ENCODE assay signal across 11 mouse cellular contexts in the genomic region with DNA sequence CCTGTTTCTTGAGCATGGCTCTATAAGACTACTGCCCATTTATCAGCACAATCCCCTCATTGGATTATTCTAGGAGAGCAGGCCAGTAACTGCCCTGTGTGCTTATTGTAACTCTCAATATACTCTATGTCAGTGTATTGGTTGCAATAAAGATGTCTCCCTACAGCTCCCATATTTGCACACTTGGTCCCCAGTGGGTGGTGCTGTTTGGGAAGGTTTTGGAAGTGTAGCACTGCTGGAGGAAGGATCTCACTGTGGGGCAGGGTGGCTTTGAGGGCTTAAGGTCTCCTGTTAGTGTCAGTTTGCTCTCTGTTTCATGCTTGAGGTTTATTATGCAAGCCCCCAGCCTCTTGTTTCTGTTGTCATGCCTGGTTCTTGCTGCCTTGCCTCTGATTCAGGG. TPM values are rescaled to one million over a fixed set of nuclear protein-coding genes. Genes with fewer than 3 reads are reported as not detected.
DNase-seq lines count a peak whose midpoint lies in the region; ATAC-seq and TF ChIP-seq lines count a peak whose summit lies in the region.
"Had no signal": no experiment of that assay in that cellular context is flagged by ENCODE, and none has a peak within 500 bp of the region (broad histone marks: within the 10 kb centered on the region; RNA-seq: fewer than 3 reads in every experiment).

No protein-coding gene starts in this region.

- H3K36me3 ChIP-seq in kidney, embryonic 16.5 days (ENCODE audit: insufficient read depth, low read length): no peaks in the 10 kb centered on the region
- H3K36me3 ChIP-seq: forebrain, embryonic 10.5 days; hindbrain, embryonic 10.5 days had no signal

- DNase-seq in kidney, adult 11 months: peak; percentile 4
- peak; percentile 12 for DNase-seq in NIH3T3 (ENCODE audit: low read depth)
- peak; percentile 30 for DNase-seq in lung, postnatal 25 days (ENCODE audit: low spot score)
- no peak for DNase-seq in ovary, postnatal 36 days (ENCODE audit: low spot score)
- no peak for DNase-seq in layer of hippocampus, adult 11-12 months (ENCODE audit: low spot score)
- DNase-seq: cerebellum, postnatal 36 days had no signal

- H3K4me2 ChIP-seq in kidney, embryonic 16.5 days (replicated peaks; ENCODE audit: low read depth, low read length): no peak overlapping the region

- no peaks in the 10 kb centered on the region for H3K27me3 ChIP-seq in kidney, embryonic 16.5 days (ENCODE audit: insufficient read depth, low read length)
- H3K27me3 ChIP-seq: megakaryocyte, embryonic 14.5 days had no signal

- no peak overlapping the region for H3K27ac ChIP-seq in kidney, embryonic 16.5 days (ENCODE audit: low read length)
- H3K27ac ChIP-seq in bone marrow, adult 2 months (ENCODE audit: control insufficient read depth, insufficient read depth, low read depth, low read length, poor library complexity): no peak overlapping the region
- H3K27ac ChIP-seq: forebrain, embryonic 10.5 days; hindbrain, embryonic 10.5 days had no signal

- peak; percentile 7; the same call in 1 of the 2 replicates for TF ChIP-seq CTCF in bone marrow, adult 2 months (IDR thresholded peaks at IDR 0.05; ENCODE audit: control insufficient read depth, insufficient read depth, low read length)

- no peak for ATAC-seq in kidney, embryonic 16.5 days (ENCODE audit: low FRiP score, low TSS enrichment)

- H3K4me1 ChIP-seq in kidney, embryonic 16.5 days (ENCODE audit: insufficient read depth, low read length): peaks cover 5% of the 10 kb centered on the region; the same call in 1 of the 2 replicates
- no peaks in the 10 kb centered on the region for H3K4me1 ChIP-seq in bone marrow, adult 2 months (ENCODE audit: control insufficient read depth, insufficient read depth, low read length)
- H3K4me1 ChIP-seq: megakaryocyte, embryonic 14.5 days had no signal

- no peak overlapping the region for H3K9ac ChIP-seq in kidney, embryonic 16.5 days (replicated peaks; ENCODE audit: low read length)

- no peak for TF ChIP-seq POLR2A in bone marrow, adult 2 months (IDR thresholded peaks at IDR 0.05; ENCODE audit: borderline replicate concordance, control insufficient read depth, low read depth, low read length)

- no peaks in the 10 kb centered on the region for H3K9me3 ChIP-seq in kidney, embryonic 16.5 days (ENCODE audit: low read length)
- H3K9me3 ChIP-seq: forebrain, embryonic 10.5 days; hindbrain, embryonic 10.5 days had no signal

- no peak overlapping the region for H3K4me3 ChIP-seq in kidney, embryonic 16.5 days (ENCODE audit: low read length)
- H3K4me3 ChIP-seq in bone marrow, adult 2 months (replicated peaks; ENCODE audit: control insufficient read depth, low read depth, low read length): no peak overlapping the region
- H3K4me3 ChIP-seq: forebrain, embryonic 10.5 days; hindbrain, embryonic 10.5 days; megakaryocyte, embryonic 14.5 days had no signal

RNA-seq across cellular contexts. Expression of a gene that starts 44.9 kb away (rescaled TPM):
- polyA plus RNA-seq in kidney, embryonic 16.5 days (2015; fragmentation: Nextera tagmentation; extraction: Ambion mirVana): 53.2 and 56.8 TPM in 2 replicates
- polyA plus RNA-seq in bone marrow, adult 2 months (2011; ENCODE audit: insufficient read depth, insufficient read length, low replicate concordance, missing spikeins): 3.2 and 8.5 TPM in 2 replicates

RNA-seq across cellular contexts. Expression of a gene that starts 52.2 kb away (rescaled TPM):
- 4.6 and 4.8 TPM in 2 replicates for polyA plus RNA-seq in kidney, embryonic 16.5 days (2015; fragmentation: Nextera tagmentation; extraction: Ambion mirVana)
- 3.2 and 6.3 TPM in 2 replicates for polyA plus RNA-seq in bone marrow, adult 2 months (2011; ENCODE audit: insufficient read depth, insufficient read length, low replicate concordance, missing spikeins)

Comparison
In these comparisons a context has a peak if more than half of its experiments do, and no peak if none do; other contexts are left out.
1. DNase-seq: peak in kidney, adult 11 months (single experiment), NIH3T3 (single experiment) and lung, postnatal 25 days (single experiment); none in ovary, postnatal 36 days (single experiment) and layer of hippocampus, adult 11-12 months (single experiment).